ENCODE assay signal across 22 mouse cellular contexts in genomic region chr3:129692816-129693215, GRCm38 (mm10).
DNase-seq lines count a peak whose midpoint lies in the region; ATAC-seq and TF ChIP-seq lines count a peak whose summit lies in the region.
"Had no signal": no experiment of that assay in that cellular context is flagged by ENCODE, and none has a peak within 500 bp of the region (broad histone marks: within the 10 kb centered on the region; RNA-seq: fewer than 3 reads in every experiment).

No protein-coding gene starts in this region.

- no peaks in the 10 kb centered on the region for H3K36me3 ChIP-seq in forebrain, embryonic 14.5 days (ENCODE audit: control insufficient read depth, insufficient read depth, low read length)
- H3K36me3 ChIP-seq in forebrain, embryonic 16.5 days (ENCODE audit: control insufficient read depth, insufficient read depth): no peaks in the 10 kb centered on the region
- H3K36me3 ChIP-seq in liver, postnatal 0 days (replicated peaks; ENCODE audit: insufficient read depth, low read length): no peaks in the 10 kb centered on the region
- H3K36me3 ChIP-seq in kidney, embryonic 15.5 days: no peaks in the 10 kb centered on the region
- H3K36me3 ChIP-seq: hindbrain, embryonic 15.5 days; limb, embryonic 15.5 days; lung, embryonic 15.5 days; neural tube, embryonic 12.5 days; stomach, embryonic 15.5 days had no signal

- no peak for ATAC-seq in forebrain, embryonic 14.5 days
- no peak for ATAC-seq in forebrain, embryonic 16.5 days
- no peak for ATAC-seq in liver, postnatal 0 days
- no peak for ATAC-seq in kidney, embryonic 15.5 days (replicated peaks; ENCODE audit: low FRiP score)
- ATAC-seq: activated CD4-positive, CD25-positive, alpha-beta regulatory T cell, adult 4 months; intestine, embryonic 16.5 days had no signal

- no peaks in the 10 kb centered on the region for H3K27me3 ChIP-seq in forebrain, embryonic 14.5 days (replicated peaks; ENCODE audit: control insufficient read depth, insufficient read depth, low read length)
- no peaks in the 10 kb centered on the region for H3K27me3 ChIP-seq in forebrain, embryonic 16.5 days (replicated peaks; ENCODE audit: control insufficient read depth, insufficient read depth, low read length)
- no peaks in the 10 kb centered on the region for H3K27me3 ChIP-seq in liver, postnatal 0 days (ENCODE audit: insufficient read depth, low read length)
- no peaks in the 10 kb centered on the region for H3K27me3 ChIP-seq in kidney, embryonic 15.5 days
- H3K27me3 ChIP-seq: hindbrain, embryonic 15.5 days; limb, embryonic 15.5 days; lung, embryonic 15.5 days; neural tube, embryonic 12.5 days; stomach, embryonic 15.5 days had no signal

- H3K4me1 ChIP-seq in forebrain, embryonic 14.5 days (ENCODE audit: control insufficient read depth, insufficient read depth, low read length): no peaks in the 10 kb centered on the region
- no peaks in the 10 kb centered on the region for H3K4me1 ChIP-seq in forebrain, embryonic 16.5 days (replicated peaks; ENCODE audit: control insufficient read depth, insufficient read depth, low read length)
- H3K4me1 ChIP-seq in liver, postnatal 0 days (ENCODE audit: insufficient read depth): no peaks in the 10 kb centered on the region
- peaks cover 14% of the 10 kb centered on the region for H3K4me1 ChIP-seq in kidney, embryonic 15.5 days
- H3K4me1 ChIP-seq: forebrain, embryonic 10.5 days; hindbrain, embryonic 15.5 days; limb, embryonic 15.5 days; lung, embryonic 15.5 days; neural tube, embryonic 12.5 days; stomach, embryonic 15.5 days had no signal

- no peak overlapping the region for H3K27ac ChIP-seq in forebrain, embryonic 14.5 days (ENCODE audit: low read depth, low read length)
- no peak overlapping the region for H3K27ac ChIP-seq in forebrain, embryonic 16.5 days (ENCODE audit: low read length)
- H3K27ac ChIP-seq in liver, postnatal 0 days (ENCODE audit: low read depth): no peak overlapping the region
- H3K27ac ChIP-seq in kidney, embryonic 15.5 days: no peak overlapping the region
- H3K27ac ChIP-seq: forebrain, embryonic 10.5 days; hindbrain, embryonic 15.5 days; lung, embryonic 15.5 days; neural tube, embryonic 12.5 days; stomach, embryonic 15.5 days had no signal

- no peaks in the 10 kb centered on the region for H3K9me3 ChIP-seq in forebrain, embryonic 14.5 days (replicated peaks; ENCODE audit: control insufficient read depth, low read length)
- H3K9me3 ChIP-seq in forebrain, embryonic 16.5 days (ENCODE audit: control insufficient read depth, low read length): no peaks in the 10 kb centered on the region
- no peaks in the 10 kb centered on the region for H3K9me3 ChIP-seq in liver, postnatal 0 days (ENCODE audit: low read length)
- no peaks in the 10 kb centered on the region for H3K9me3 ChIP-seq in kidney, embryonic 15.5 days (replicated peaks)
- H3K9me3 ChIP-seq: forebrain, embryonic 10.5 days; hindbrain, embryonic 15.5 days; limb, embryonic 15.5 days; lung, embryonic 15.5 days; neural tube, embryonic 12.5 days; stomach, embryonic 15.5 days had no signal

- no peak overlapping the region for H3K4me2 ChIP-seq in forebrain, embryonic 14.5 days (ENCODE audit: low read length)
- H3K4me2 ChIP-seq in forebrain, embryonic 16.5 days (ENCODE audit: low read length): no peak overlapping the region
- no peak overlapping the region for H3K4me2 ChIP-seq in liver, postnatal 0 days (ENCODE audit: low read depth, low read length)
- no peak overlapping the region for H3K4me2 ChIP-seq in kidney, embryonic 15.5 days
- H3K4me2 ChIP-seq: hindbrain, embryonic 15.5 days; limb, embryonic 15.5 days; lung, embryonic 15.5 days; neural tube, embryonic 12.5 days; stomach, embryonic 15.5 days had no signal

- 0 out of 2 replicates have a peak, but pooled peaks have one; percentile 18 for TF ChIP-seq CTCF in liver, postnatal 0 days (IDR thresholded peaks at IDR 0.05; ENCODE audit: low read depth)

- no peak overlapping the region for H3K4me3 ChIP-seq in forebrain, embryonic 14.5 days (ENCODE audit: low read depth, low read length)
- no peak overlapping the region for H3K4me3 ChIP-seq in forebrain, embryonic 16.5 days (replicated peaks; ENCODE audit: low read length)
- H3K4me3 ChIP-seq in liver, postnatal 0 days (ENCODE audit: low read depth, low read length): no peak overlapping the region
- H3K4me3 ChIP-seq in kidney, embryonic 15.5 days (replicated peaks): no peak overlapping the region
- H3K4me3 ChIP-seq: forebrain, embryonic 10.5 days; hindbrain, embryonic 15.5 days; limb, embryonic 15.5 days; lung, embryonic 15.5 days; neural tube, embryonic 12.5 days; stomach, embryonic 15.5 days had no signal

- peak; percentile 2 for DNase-seq in forebrain, embryonic 14.5 days (ENCODE audit: low spot score)
- no peak for DNase-seq in liver, postnatal 0 days
- no peak for DNase-seq in liver
- DNase-seq in thymus, postnatal 4 days: peak; percentile 52
- no peak for DNase-seq in thymus, postnatal 0 days (ENCODE audit: low spot score)
- no peak for DNase-seq in right cerebral cortex, adult 2 months (ENCODE audit: low spot score in 2 of 2)
- DNase-seq: adrenal gland, postnatal 10 days; gastrocnemius, postnatal 10 days; heart, adult 18-20 months; heart, postnatal 36 days; kidney, postnatal 14 days; lung, postnatal 4 days had no signal

- no peak for TF ChIP-seq EP300 in liver, postnatal 0 days (IDR thresholded peaks at IDR 0.05; ENCODE audit: low read depth)

- H3K9ac ChIP-seq in forebrain, embryonic 14.5 days (ENCODE audit: low read length): no peak overlapping the region
- no peak overlapping the region for H3K9ac ChIP-seq in forebrain, embryonic 16.5 days (replicated peaks; ENCODE audit: low read depth, low read length)
- no peak overlapping the region for H3K9ac ChIP-seq in liver, postnatal 0 days (replicated peaks)
- H3K9ac ChIP-seq in kidney, embryonic 15.5 days: no peak overlapping the region
- H3K9ac ChIP-seq: hindbrain, embryonic 15.5 days; limb, embryonic 15.5 days; lung, embryonic 15.5 days; neural tube, embryonic 12.5 days; stomach, embryonic 15.5 days had no signal

- 54% methylated on average over 16 of the region's 16 CpGs for WGBS in forebrain, embryonic 14.5 days
- 57% methylated on average over 16 of the region's 16 CpGs for WGBS in forebrain, embryonic 16.5 days
- 68% methylated on average over 16 of the region's 16 CpGs for WGBS in liver, postnatal 0 days (ENCODE audit: insufficient replicate concordance)
- WGBS in kidney, embryonic 15.5 days: 64% methylated on average over 16 of the region's 16 CpGs

Comparison
In these comparisons a context has a peak if more than half of its experiments do, and no peak if none do; other contexts are left out.
1. DNase-seq: peak in forebrain, embryonic 14.5 days (single experiment) and thymus, postnatal 4 days (single experiment); none in liver, postnatal 0 days (single experiment), liver (single experiment), thymus, postnatal 0 days (single experiment) and right cerebral cortex, adult 2 months (0 of 2).